Mouse (Mus musculus) kidney, embryonic 15.5 days (tissue): ENCODE results near the gene Aldh1l1. TPM values are rescaled to one million over a fixed set of nuclear protein-coding genes. Genes with fewer than 3 reads are reported as not detected.

ENCODE experiments used
- ATAC-seq: fragments of 200-750 bp; cut with Nextera tagmentation; replicated peaks from 2 replicates; pipeline ENCODE4 v1.8.0; 2017; ENCODE audit warnings: moderate TSS enrichment; ENCODE audit not compliant: low FRiP score
- H3K27ac ChIP-seq: fragments of 300-500 bp; sonication (generic); 2 replicates; pipeline ENCODE4 v1.5.1; 2015; ENCODE audit warnings: mild to moderate bottlenecking, inconsistent platforms
- H3K27me3 ChIP-seq: fragments of 300-500 bp; sonication (generic); 2 replicates; pipeline ENCODE4 v1.6.1; 2015; ENCODE audit warnings: inconsistent platforms
- H3K36me3 ChIP-seq: fragments of 300-500 bp; sonication (generic); 2 replicates; pipeline ENCODE4 v1.6.1; 2015; ENCODE audit warnings: inconsistent platforms
- H3K4me1 ChIP-seq: fragments of 300-500 bp; sonication (generic); 2 replicates; pipeline ENCODE4 v1.6.1; 2015; ENCODE audit warnings: inconsistent platforms
- H3K4me2 ChIP-seq: fragments of 300-500 bp; sonication (generic); 2 replicates; pipeline ENCODE4 v1.6.1; 2015; ENCODE audit warnings: moderate library complexity, mild to moderate bottlenecking, inconsistent platforms
- H3K4me3 ChIP-seq: fragments of 300-500 bp; sonication (generic); replicated peaks from 2 replicates; pipeline ENCODE4 v1.5.1; 2015; ENCODE audit warnings: mild to moderate bottlenecking, inconsistent platforms
- H3K9ac ChIP-seq: fragments of 300-500 bp; sonication (generic); 2 replicates; pipeline ENCODE4 v1.6.1; 2015; ENCODE audit warnings: mild to moderate bottlenecking, inconsistent platforms
- H3K9me3 ChIP-seq: fragments of 300-500 bp; sonication (generic); replicated peaks from 2 replicates; pipeline ENCODE4 v1.6.1; 2016; ENCODE audit warnings: inconsistent platforms
- WGBS: fragments of 180-500 bp; shearing (Covaris S2); methylation state at CpG from one replicate; pipeline ENCODE4 v1.1.7; 2015; ENCODE audit warnings: mixed read lengths; 5-methylcytosine and 5-hydroxymethylcytosine counted together
- polyA plus RNA-seq: library from polyadenylated mRNA; unstranded; fragments of >200 nt; fragmentation: Nextera tagmentation; extraction: Ambion mirVana; gene quantifications from 2 replicates; pipeline ENCODE4 v1.2.1, GENCODE M21; 2015

Aldh1l1 gene
- polyA plus RNA-seq, 1 experiment from 2014 or later, result 13.8 TPM

- Histone ChIP-seq H3K9ac (no peak overlapping the region), H3K9me3 (no peaks in the 10 kb centered on the region), H3K4me3 (no peak overlapping the region), H3K4me1 (peaks cover 22% of the 10 kb centered on the region), H3K27ac (peak overlapping the region; percentile 2; the same call in 1 of the 2 replicates), H3K4me2 (no peak overlapping the region), H3K27me3 (no peaks in the 10 kb centered on the region), H3K36me3 (no peaks in the 10 kb centered on the region)
- 54% methylated on average over 3 of the region's 3 CpGs for WGBS
- ATAC-seq, result no peak
Measured at GRCm38 (mm10) chr6:90494155-90494554, 7.9 kb downstream of the Aldh1l1 start.

- Histone ChIP-seq H3K27me3 (no peaks in the 10 kb centered on the region; the same call in 1 of the 2 replicates), H3K4me1 (peaks cover 22% of the 10 kb centered on the region), H3K36me3 (no peaks in the 10 kb centered on the region), H3K4me3 (no peak overlapping the region), H3K9me3 (no peaks in the 10 kb centered on the region), H3K9ac (no peak overlapping the region), H3K27ac (peak overlapping the region; percentile 2; the same call in 1 of the 2 replicates), H3K4me2 (no peak overlapping the region)
- 69% methylated on average over 3 of the region's 3 CpGs for WGBS
- no peak for ATAC-seq
Measured at GRCm38 (mm10) chr6:90494566-90494965, 8.3 kb downstream of the Aldh1l1 start.

GRCm38 (mm10) chr6:90495282-90495912, 9.2 kb downstream of the Aldh1l1 start:
- Histone ChIP-seq H3K36me3 (no peaks in the 10 kb centered on the region), H3K9ac (no peak overlapping the region), H3K4me3 (no peak overlapping the region), H3K9me3 (no peaks in the 10 kb centered on the region), H3K27me3 (no peaks in the 10 kb centered on the region; the same call in 1 of the 2 replicates), H3K4me2 (no peak overlapping the region), H3K4me1 (peaks cover 22% of the 10 kb centered on the region), H3K27ac (0 out of 2 replicates have a peak overlapping the region, but pooled peaks have one; percentile 2)
- 53% methylated on average over 6 of the region's 7 CpGs for WGBS
- no peak for ATAC-seq

- H3K4me2 ChIP-seq, result no peak overlapping the region
- no peaks in the 10 kb centered on the region for H3K9me3 ChIP-seq
- H3K36me3 ChIP-seq, result no peaks in the 10 kb centered on the region
- H3K4me3 ChIP-seq, result no peak overlapping the region
- peaks cover 22% of the 10 kb centered on the region for H3K4me1 ChIP-seq
- H3K27ac ChIP-seq, result no peak overlapping the region
- 76% methylated on average over 3 of the region's 3 CpGs for WGBS
- H3K9ac ChIP-seq, result no peak overlapping the region
- H3K27me3 ChIP-seq, result no peaks in the 10 kb centered on the region; the same call in 1 of the 2 replicates
- ATAC-seq, result no peak
Measured at GRCm38 (mm10) chr6:90496217-90496616, 10.0 kb downstream of the Aldh1l1 start.

- Histone ChIP-seq H3K27ac (no peak overlapping the region), H3K4me2 (no peak overlapping the region), H3K4me3 (no peak overlapping the region), H3K27me3 (no peaks in the 10 kb centered on the region; the same call in 1 of the 2 replicates), H3K36me3 (no peaks in the 10 kb centered on the region), H3K9ac (no peak overlapping the region), H3K9me3 (no peaks in the 10 kb centered on the region), H3K4me1 (peaks cover 18% of the 10 kb centered on the region)
- no peak for ATAC-seq
- WGBS, result 77% methylated on average over 4 of the region's 4 CpGs
Measured at GRCm38 (mm10) chr6:90499509-90499908, 13.3 kb downstream of the Aldh1l1 start.

GRCm38 (mm10) chr6:90501222-90501940, 15.2 kb downstream of the Aldh1l1 start:
- no peak overlapping the region for H3K4me3 ChIP-seq
- peaks cover 11% of the 10 kb centered on the region for H3K4me1 ChIP-seq
- H3K36me3 ChIP-seq, result no peaks in the 10 kb centered on the region
- H3K9ac ChIP-seq, result no peak overlapping the region
- WGBS, result 66% methylated on average over 8 of the region's 8 CpGs
- no peaks in the 10 kb centered on the region; the same call in 1 of the 2 replicates for H3K27me3 ChIP-seq
- no peak overlapping the region for H3K4me2 ChIP-seq
- H3K27ac ChIP-seq, result no peak overlapping the region
- ATAC-seq, result no peak
- no peaks in the 10 kb centered on the region for H3K9me3 ChIP-seq

GRCm38 (mm10) chr6:90505906-90506305, 19.7 kb downstream of the Aldh1l1 start:
- Histone ChIP-seq H3K9ac (no peak overlapping the region), H3K9me3 (no peaks in the 10 kb centered on the region), H3K4me3 (no peak overlapping the region), H3K27me3 (no peaks in the 10 kb centered on the region), H3K4me2 (no peak overlapping the region), H3K4me1 (peaks cover 39% of the 10 kb centered on the region), H3K36me3 (no peaks in the 10 kb centered on the region), H3K27ac (no peak overlapping the region)
- ATAC-seq, result no peak
- WGBS, result 46% methylated on average over 6 of the region's 6 CpGs

DNA sequence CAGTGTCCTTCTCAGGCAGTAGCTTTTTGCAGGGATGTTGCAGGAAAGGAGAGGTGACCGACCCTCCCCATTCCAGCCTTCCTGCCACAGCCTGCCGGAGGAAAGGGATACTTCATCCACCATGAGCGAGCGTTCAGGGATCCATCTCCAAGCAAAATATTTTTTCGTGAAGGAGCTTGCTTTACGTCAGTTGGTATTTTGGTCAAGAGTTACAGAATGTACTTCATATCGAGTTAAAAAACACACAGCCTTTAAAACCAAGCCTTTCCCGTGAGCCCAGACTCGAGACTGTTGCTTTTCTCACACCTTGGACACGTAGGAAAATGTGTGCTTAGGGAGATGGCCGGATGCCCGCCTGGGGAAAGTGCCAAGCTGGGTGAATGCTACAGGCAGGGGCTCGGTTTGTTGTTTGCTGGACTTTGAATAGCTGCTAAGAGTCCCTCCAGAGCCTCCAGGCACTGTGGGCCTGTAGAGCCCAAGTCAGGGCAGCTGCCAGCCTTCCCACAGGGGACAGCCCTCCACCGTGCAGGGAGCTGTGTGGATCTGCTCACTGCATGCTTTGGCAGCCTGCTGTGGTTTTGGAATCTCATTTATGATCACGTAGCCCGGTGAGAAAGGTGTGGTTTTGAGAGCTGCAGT, 20.6 kb downstream of the Aldh1l1 start:
- Histone ChIP-seq H3K4me3 (no peak overlapping the region), H3K36me3 (no peaks in the 10 kb centered on the region), H3K9ac (no peak overlapping the region), H3K27ac (peak overlapping the region; percentile 77), H3K27me3 (no peaks in the 10 kb centered on the region), H3K9me3 (no peaks in the 10 kb centered on the region), H3K4me1 (peaks cover 39% of the 10 kb centered on the region), H3K4me2 (no peak overlapping the region)
- 57% methylated on average over 16 of the region's 16 CpGs for WGBS
- no peak for ATAC-seq

DNA sequence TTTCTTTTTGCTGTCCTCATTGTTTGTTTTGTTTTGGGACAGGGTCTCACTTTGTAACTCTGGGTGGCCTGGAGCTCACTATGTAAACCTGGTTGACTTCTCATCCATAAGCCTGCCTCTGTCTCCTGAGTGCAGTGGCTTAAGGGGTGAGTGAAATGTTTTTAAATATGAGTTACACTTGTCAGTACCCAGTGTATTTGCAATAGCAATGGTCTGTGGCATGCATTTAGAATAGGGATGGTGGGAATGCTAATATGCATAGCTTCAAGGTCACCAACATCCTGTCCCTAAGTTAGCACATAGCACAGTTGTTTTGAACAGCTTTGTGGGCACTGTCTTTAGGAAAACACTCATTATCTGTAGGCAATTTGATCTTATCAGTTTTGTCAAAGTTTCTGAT, 21.2 kb downstream of the Aldh1l1 start:
- no peak overlapping the region for H3K9ac ChIP-seq
- H3K27ac ChIP-seq, result peak overlapping the region; percentile 77
- no peaks in the 10 kb centered on the region for H3K36me3 ChIP-seq
- peaks cover 39% of the 10 kb centered on the region for H3K4me1 ChIP-seq
- no peak overlapping the region for H3K4me2 ChIP-seq
- H3K9me3 ChIP-seq, result no peaks in the 10 kb centered on the region
- H3K27me3 ChIP-seq, result no peaks in the 10 kb centered on the region
- no peak overlapping the region for H3K4me3 ChIP-seq
- no peak for ATAC-seq

DNA sequence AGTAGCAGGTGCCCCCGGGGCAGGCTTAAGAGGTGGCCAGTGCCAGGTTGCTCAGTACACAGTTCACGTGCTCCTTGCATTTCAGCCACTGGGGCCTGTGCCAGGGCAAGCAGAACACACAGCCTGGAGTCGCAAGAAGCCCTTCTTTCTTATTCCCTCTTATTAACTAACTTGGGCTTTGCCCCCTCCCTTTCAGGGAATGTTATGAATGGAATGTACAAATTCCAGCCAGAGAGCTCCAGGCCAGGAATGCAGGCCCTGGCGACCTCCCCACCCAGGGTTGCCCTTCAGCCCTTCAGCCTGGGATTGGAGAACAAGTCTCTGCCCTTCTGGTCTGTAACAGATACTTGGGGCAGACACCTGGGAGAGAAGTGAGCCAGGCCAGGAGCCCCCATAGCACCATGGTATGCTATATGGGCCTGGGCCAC, 22.0 kb downstream of the Aldh1l1 start:
- Histone ChIP-seq H3K36me3 (no peaks in the 10 kb centered on the region), H3K27me3 (no peaks in the 10 kb centered on the region), H3K4me3 (no peak overlapping the region), H3K27ac (peak overlapping the region; percentile 77), H3K9ac (no peak overlapping the region), H3K9me3 (no peaks in the 10 kb centered on the region), H3K4me1 (peaks cover 39% of the 10 kb centered on the region), H3K4me2 (no peak overlapping the region)
- ATAC-seq, result peak; percentile 89
- WGBS, result 43% methylated on average over 4 of the region's 4 CpGs

DNA sequence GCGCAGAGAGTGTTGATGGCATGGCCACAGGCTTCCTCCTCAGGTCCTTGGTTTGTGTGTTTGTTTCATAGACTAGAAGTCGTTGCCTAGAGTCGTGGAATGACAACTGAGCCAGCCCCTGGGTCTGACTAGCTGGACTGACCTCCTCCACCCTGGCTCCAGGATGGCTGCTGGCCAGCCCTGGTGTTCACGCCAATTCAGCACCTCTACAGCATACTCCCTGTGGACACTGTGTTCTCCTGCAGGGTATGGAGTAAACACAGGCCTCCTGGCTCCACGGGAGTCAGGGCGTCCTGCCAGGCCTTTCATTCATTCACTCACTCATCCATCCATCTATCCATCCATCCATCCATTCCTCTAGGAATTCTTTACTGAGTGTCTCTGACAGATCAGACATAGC, 22.9 kb downstream of the Aldh1l1 start:
- no peak overlapping the region for H3K9ac ChIP-seq
- no peaks in the 10 kb centered on the region for H3K9me3 ChIP-seq
- WGBS, result 66% methylated on average over 6 of the region's 6 CpGs
- no peak overlapping the region for H3K4me3 ChIP-seq
- H3K4me1 ChIP-seq, result peaks cover 36% of the 10 kb centered on the region
- no peak for ATAC-seq
- no peaks in the 10 kb centered on the region for H3K27me3 ChIP-seq
- H3K27ac ChIP-seq, result peak overlapping the region; percentile 73; the same call in 1 of the 2 replicates
- no peaks in the 10 kb centered on the region for H3K36me3 ChIP-seq
- no peak overlapping the region for H3K4me2 ChIP-seq

- Histone ChIP-seq H3K27me3 (no peaks in the 10 kb centered on the region), H3K36me3 (no peaks in the 10 kb centered on the region), H3K27ac (peak overlapping the region; percentile 39), H3K4me2 (no peak overlapping the region), H3K4me1 (peaks cover 17% of the 10 kb centered on the region), H3K9me3 (no peaks in the 10 kb centered on the region), H3K4me3 (no peak overlapping the region), H3K9ac (no peak overlapping the region)
- no peak for ATAC-seq
- WGBS, result 73% methylated on average over 5 of the region's 5 CpGs
Measured at GRCm38 (mm10) chr6:90512416-90512815, 26.2 kb downstream of the Aldh1l1 start.
